Mouse (Mus musculus) induced T-regulatory cell, adult 2 months (primary cell): ENCODE results near the gene Trim38.
A peak's percentile ranks its signal among the peaks of the same experiment; 100 is the strongest.

Source experiments
- DNase-seq: peaks from one replicate; pipeline ENCODE4 v3.0.0-alpha.2; 2012; ENCODE audit warnings: low read depth

The Trim38 gene

GRCm38 (mm10) chr13:23746201-23747080 lies 23.3 kb upstream of the Trim38 start, which contains the start of gene Hist1h2bb:
TSS of gene Hist1h2bb (plus strand) at chr13:23746734.
- DNase-seq, result peak; percentile 93

GRCm38 (mm10) chr13:23747081-23747891 lies 22.4 kb upstream of the Trim38 start:
- peak; percentile 74 for DNase-seq

GRCm38 (mm10) chr13:23747892-23748288 lies 21.8 kb upstream of the Trim38 start:
- DNase-seq, result peak; percentile 37

GRCm38 (mm10) chr13:23749563-23750121 lies 20.1 kb upstream of the Trim38 start:
- DNase-seq, result peak; percentile 25

- DNase-seq, result peak; percentile 87
Measured at GRCm38 (mm10) chr13:23750839-23751477, 18.8 kb upstream of the Trim38 start, which contains the start of gene Hist1h2ab. TSS of gene Hist1h2ab (plus strand) at chr13:23751126.

GRCm38 (mm10) chr13:23751478-23751956 lies 18.2 kb upstream of the Trim38 start:
- peak; percentile 73 for DNase-seq

- peak; percentile 95 for DNase-seq
Measured at GRCm38 (mm10) chr13:23752067-23752741, 17.5 kb upstream of the Trim38 start, which contains the start of gene Hist1h3b. TSS of gene Hist1h3b (plus strand) at chr13:23752267.

- DNase-seq, result peak; percentile 57
Measured at GRCm38 (mm10) chr13:23752742-23753172, 17.0 kb upstream of the Trim38 start.

- DNase-seq, result peak; percentile 18
Measured at GRCm38 (mm10) chr13:23753314-23754078, 16.2 kb upstream of the Trim38 start.

GRCm38 (mm10) chr13:23755000-23755399 lies 14.7 kb upstream of the Trim38 start:
- DNase-seq, result no peak

- peak; percentile 95 for DNase-seq
Measured at GRCm38 (mm10) chr13:23756790-23757189, 12.9 kb upstream of the Trim38 start, which contains the start of gene Hist1h4b. TSS of gene Hist1h4b (plus strand) at chr13:23757013.

GRCm38 (mm10) chr13:23757211-23757773 lies 12.4 kb upstream of the Trim38 start:
- peak; percentile 69 for DNase-seq

- DNase-seq, result peak; percentile 23
Measured at GRCm38 (mm10) chr13:23757921-23758320, 11.8 kb upstream of the Trim38 start.

- DNase-seq, result peak; percentile 18
Measured at GRCm38 (mm10) chr13:23759251-23759771, 10.4 kb upstream of the Trim38 start.

GRCm38 (mm10) chr13:23759916-23760239 lies 9.8 kb upstream of the Trim38 start:
- DNase-seq, result no peak

- peak; percentile 78 for DNase-seq
Measured at GRCm38 (mm10) chr13:23760240-23760971, 9.3 kb upstream of the Trim38 start.

- DNase-seq, result peak; percentile 100
Measured at GRCm38 (mm10) chr13:23760972-23761864, 8.5 kb upstream of the Trim38 start, which contains the start of gene Hist1h4a. TSS of gene Hist1h4a (minus strand) at chr13:23761230.
